ENCODE assay signal across 22 mouse cellular contexts in the genomic region with DNA sequence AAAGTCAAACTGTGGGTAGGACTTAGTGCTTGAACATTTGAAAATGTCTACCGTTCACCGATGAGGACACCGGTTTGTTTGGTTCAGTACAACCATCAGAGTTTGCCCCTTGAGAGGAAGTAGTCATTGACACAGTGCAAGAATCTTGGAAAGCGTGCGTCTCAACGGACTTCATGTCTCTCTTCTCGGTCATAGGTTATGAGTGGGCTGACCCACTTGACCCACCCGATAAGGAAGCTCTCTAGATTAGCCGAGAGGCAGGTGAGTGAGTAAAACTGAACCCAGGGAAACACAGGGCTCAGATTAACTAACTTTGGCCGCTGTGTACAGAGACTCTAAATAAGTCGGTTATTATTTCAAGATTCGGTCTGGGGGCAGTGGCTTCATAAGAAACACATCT. TPM values are rescaled to one million over a fixed set of nuclear protein-coding genes. Genes with fewer than 3 reads are reported as not detected.
DNase-seq lines count a peak whose midpoint lies in the region; ATAC-seq lines count a peak whose summit lies in the region.
"Had no signal": no experiment of that assay in that cellular context is flagged by ENCODE, and none has a peak within 500 bp of the region (broad histone marks: within the 10 kb centered on the region; RNA-seq: fewer than 3 reads in every experiment).

No protein-coding gene starts in this region.

- DNase-seq in forebrain, embryonic 14.5 days (ENCODE audit: low spot score): no peak
- peak; percentile 5 for DNase-seq in lung, postnatal 10 days
- DNase-seq in lung, postnatal 25 days (ENCODE audit: low spot score): peak; percentile 15
- DNase-seq in kidney, adult 18-20 months: no peak
- DNase-seq: adrenal gland, adult 2 months; adrenal gland, postnatal 25 days; cerebellum, adult 11-12 months; cerebellum, adult 9-10 months; cerebellum, postnatal 14 days; gastrocnemius, postnatal 10 days; gastrocnemius, postnatal 36 days; heart, adult 2 months; heart, postnatal 14 days; heart, postnatal 4 days had no signal

- no peak overlapping the region for H3K9ac ChIP-seq in forebrain, embryonic 16.5 days (replicated peaks; ENCODE audit: low read depth, low read length)
- no peak overlapping the region for H3K9ac ChIP-seq in forebrain, embryonic 14.5 days (ENCODE audit: low read length)
- no peak overlapping the region for H3K9ac ChIP-seq in midbrain, embryonic 16.5 days (ENCODE audit: low read depth, low read length)
- H3K9ac ChIP-seq: heart, embryonic 13.5 days; hindbrain, embryonic 12.5 days; hindbrain, embryonic 15.5 days had no signal

- no peaks in the 10 kb centered on the region for H3K27me3 ChIP-seq in forebrain, embryonic 16.5 days (replicated peaks; ENCODE audit: control insufficient read depth, insufficient read depth, low read length)
- no peaks in the 10 kb centered on the region for H3K27me3 ChIP-seq in forebrain, embryonic 14.5 days (replicated peaks; ENCODE audit: control insufficient read depth, insufficient read depth, low read length)
- no peaks in the 10 kb centered on the region for H3K27me3 ChIP-seq in midbrain, embryonic 16.5 days (ENCODE audit: control insufficient read depth, insufficient read depth, low read depth, low read length)
- H3K27me3 ChIP-seq: heart, embryonic 13.5 days; hindbrain, embryonic 12.5 days; hindbrain, embryonic 15.5 days had no signal

- no peaks in the 10 kb centered on the region for H3K36me3 ChIP-seq in forebrain, embryonic 16.5 days (ENCODE audit: control insufficient read depth, insufficient read depth)
- no peaks in the 10 kb centered on the region for H3K36me3 ChIP-seq in forebrain, embryonic 14.5 days (ENCODE audit: control insufficient read depth, insufficient read depth, low read length)
- H3K36me3 ChIP-seq in midbrain, embryonic 16.5 days (ENCODE audit: control insufficient read depth, insufficient read depth, low read length): no peaks in the 10 kb centered on the region
- H3K36me3 ChIP-seq: forebrain, embryonic 10.5 days; heart, embryonic 10.5 days; heart, embryonic 13.5 days; hindbrain, embryonic 12.5 days; hindbrain, embryonic 15.5 days had no signal

- 92% methylated on average over 12 of the region's 12 CpGs for WGBS in forebrain, embryonic 16.5 days
- 95% methylated on average over 12 of the region's 12 CpGs for WGBS in forebrain, embryonic 14.5 days
- WGBS in midbrain, embryonic 16.5 days: 95% methylated on average over 12 of the region's 12 CpGs

- H3K9me3 ChIP-seq in forebrain, embryonic 16.5 days (ENCODE audit: control insufficient read depth, low read length): no peaks in the 10 kb centered on the region
- no peaks in the 10 kb centered on the region for H3K9me3 ChIP-seq in forebrain, embryonic 14.5 days (replicated peaks; ENCODE audit: control insufficient read depth, low read length)
- H3K9me3 ChIP-seq in midbrain, embryonic 16.5 days (replicated peaks; ENCODE audit: control insufficient read depth, low read length, poor library complexity, severe bottlenecking): no peaks in the 10 kb centered on the region
- H3K9me3 ChIP-seq: forebrain, embryonic 10.5 days; heart, embryonic 10.5 days; heart, embryonic 13.5 days; hindbrain, embryonic 12.5 days; hindbrain, embryonic 15.5 days had no signal

- peak overlapping the region; percentile 23; the same call in 1 of the 2 replicates for H3K27ac ChIP-seq in forebrain, embryonic 16.5 days (ENCODE audit: low read length)
- no peak overlapping the region for H3K27ac ChIP-seq in forebrain, embryonic 14.5 days (ENCODE audit: low read depth, low read length)
- H3K27ac ChIP-seq in midbrain, embryonic 16.5 days (ENCODE audit: low read length): no peak overlapping the region
- H3K27ac ChIP-seq: forebrain, embryonic 10.5 days; heart, adult 2 months; heart, embryonic 10.5 days; heart, embryonic 13.5 days; hindbrain, embryonic 12.5 days; hindbrain, embryonic 15.5 days had no signal

- no peak for ATAC-seq in forebrain, embryonic 16.5 days
- ATAC-seq in forebrain, embryonic 14.5 days: no peak
- ATAC-seq in midbrain, embryonic 16.5 days: no peak
- ATAC-seq: CD4-positive, CD25-positive, alpha-beta regulatory T cell, adult 4 months had no signal

- H3K4me2 ChIP-seq in forebrain, embryonic 16.5 days (ENCODE audit: low read length): no peak overlapping the region
- no peak overlapping the region for H3K4me2 ChIP-seq in forebrain, embryonic 14.5 days (ENCODE audit: low read length)
- H3K4me2 ChIP-seq in midbrain, embryonic 16.5 days (ENCODE audit: low read length): no peak overlapping the region
- H3K4me2 ChIP-seq: heart, embryonic 13.5 days; hindbrain, embryonic 12.5 days; hindbrain, embryonic 15.5 days had no signal

- H3K4me3 ChIP-seq in forebrain, embryonic 16.5 days (replicated peaks; ENCODE audit: low read length): no peak overlapping the region
- no peak overlapping the region for H3K4me3 ChIP-seq in forebrain, embryonic 14.5 days (ENCODE audit: low read depth, low read length)
- H3K4me3 ChIP-seq in midbrain, embryonic 16.5 days (ENCODE audit: low read depth, low read length): no peak overlapping the region
- H3K4me3 ChIP-seq: forebrain, embryonic 10.5 days; heart, adult 2 months; heart, embryonic 10.5 days; heart, embryonic 13.5 days; hindbrain, embryonic 12.5 days; hindbrain, embryonic 15.5 days had no signal

- H3K4me1 ChIP-seq in forebrain, embryonic 16.5 days (replicated peaks; ENCODE audit: control insufficient read depth, insufficient read depth, low read length): peaks cover 5% of the 10 kb centered on the region; the same call in 1 of the 2 replicates
- no peaks in the 10 kb centered on the region for H3K4me1 ChIP-seq in forebrain, embryonic 14.5 days (ENCODE audit: control insufficient read depth, insufficient read depth, low read length)
- no peaks in the 10 kb centered on the region for H3K4me1 ChIP-seq in midbrain, embryonic 16.5 days (ENCODE audit: control insufficient read depth, insufficient read depth, low read length)
- H3K4me1 ChIP-seq: forebrain, embryonic 10.5 days; heart, embryonic 10.5 days; heart, embryonic 13.5 days; hindbrain, embryonic 12.5 days; hindbrain, embryonic 15.5 days had no signal

RNA-seq across cellular contexts. Expression of gene Rxylt1, which starts 51.9 kb away (rescaled TPM):
- 31.2 and 35.6 TPM in 2 replicates for polyA plus RNA-seq in forebrain, embryonic 16.5 days (2015; fragmentation: Nextera tagmentation; extraction: Ambion mirVana)
- 30.6 and 34.6 TPM in 2 replicates for polyA plus RNA-seq in forebrain, embryonic 14.5 days (2014; fragmentation: Nextera tagmentation; extraction: Ambion mirVana)
- polyA plus RNA-seq in midbrain, embryonic 16.5 days (2015; fragmentation: Nextera tagmentation; extraction: Ambion mirVana): 36.4 and 38.1 TPM in 2 replicates

Comparison
In these comparisons a context has a peak if more than half of its experiments do, and no peak if none do; other contexts are left out.
1. DNase-seq: peak in lung, postnatal 10 days (single experiment) and lung, postnatal 25 days (single experiment); none in forebrain, embryonic 14.5 days (single experiment) and kidney, adult 18-20 months (single experiment).